Mouse (Mus musculus) G1E (cell line): ENCODE measurements around the gene F2.

Experiments used
- CTCF ChIP-seq: IDR thresholded peaks from 2 replicates; pipeline ENCODE4 v1.5.1; 2012; ENCODE audit warnings: low read depth, low read length, inconsistent platforms, mixed read lengths
- GATA1 ChIP-seq: IDR thresholded peaks from 2 replicates; pipeline ENCODE4 v1.6.1; 2012; ENCODE audit warnings: borderline replicate concordance, low read length, inconsistent platforms, mixed read lengths
- GATA2 ChIP-seq: IDR thresholded peaks from 2 replicates; pipeline ENCODE4 v1.6.1; 2012; ENCODE audit warnings: low read depth, low read length, inconsistent platforms, borderline replicate concordance
- POLR2AphosphoS5 ChIP-seq: IDR thresholded peaks from 2 replicates; pipeline ENCODE4 v1.6.1; 2012; ENCODE audit warnings: low read depth, low read length, inconsistent platforms; ENCODE audit not compliant: insufficient replicate concordance
- TAL1 ChIP-seq: conservative IDR thresholded peaks from 2 replicates; pipeline ENCODE4 v1.6.1; 2012; ENCODE audit warnings: low read depth, low read length, inconsistent platforms, mixed read lengths

DNA sequence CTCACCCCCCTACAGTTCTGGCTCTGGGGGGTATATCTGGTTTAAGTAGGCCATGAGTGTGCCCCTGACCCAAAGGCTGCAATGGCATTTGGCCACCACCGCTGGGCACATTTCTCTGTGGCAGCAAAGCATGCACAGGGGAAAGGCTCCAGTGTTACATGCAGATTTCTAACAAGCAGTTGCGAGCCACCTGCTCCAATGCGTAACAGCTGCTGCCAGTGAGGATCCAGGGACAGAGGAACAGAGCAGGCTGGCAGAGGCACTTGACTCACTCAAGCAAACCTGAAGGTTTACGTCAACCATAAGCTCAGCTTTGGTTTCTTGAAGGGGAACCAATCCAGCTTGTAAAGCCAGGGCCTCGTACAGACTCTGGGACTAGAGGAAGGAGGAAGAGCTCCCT lies 38.7 kb upstream of the F2 start:
- TF ChIP-seq TAL1 (no peak), CTCF (no peak), GATA1 (no peak), GATA2 (no peak), POLR2AphosphoS5 (no peak)
